Mouse (Mus musculus): ENCODE results near the gene Atxn7l3. TPM values are rescaled to one million over a fixed set of nuclear protein-coding genes. Genes with fewer than 3 reads are reported as not detected.
"Not testable (repeated sequence)": the region's sequence is repeated elsewhere in the genome, so short reads cannot be mapped to it uniquely, and the experiment has no call there.

Gene Atxn7l3
- total RNA-seq, 2 experiments from 2014 or later: 19.2 to 22.6 TPM

DNA sequence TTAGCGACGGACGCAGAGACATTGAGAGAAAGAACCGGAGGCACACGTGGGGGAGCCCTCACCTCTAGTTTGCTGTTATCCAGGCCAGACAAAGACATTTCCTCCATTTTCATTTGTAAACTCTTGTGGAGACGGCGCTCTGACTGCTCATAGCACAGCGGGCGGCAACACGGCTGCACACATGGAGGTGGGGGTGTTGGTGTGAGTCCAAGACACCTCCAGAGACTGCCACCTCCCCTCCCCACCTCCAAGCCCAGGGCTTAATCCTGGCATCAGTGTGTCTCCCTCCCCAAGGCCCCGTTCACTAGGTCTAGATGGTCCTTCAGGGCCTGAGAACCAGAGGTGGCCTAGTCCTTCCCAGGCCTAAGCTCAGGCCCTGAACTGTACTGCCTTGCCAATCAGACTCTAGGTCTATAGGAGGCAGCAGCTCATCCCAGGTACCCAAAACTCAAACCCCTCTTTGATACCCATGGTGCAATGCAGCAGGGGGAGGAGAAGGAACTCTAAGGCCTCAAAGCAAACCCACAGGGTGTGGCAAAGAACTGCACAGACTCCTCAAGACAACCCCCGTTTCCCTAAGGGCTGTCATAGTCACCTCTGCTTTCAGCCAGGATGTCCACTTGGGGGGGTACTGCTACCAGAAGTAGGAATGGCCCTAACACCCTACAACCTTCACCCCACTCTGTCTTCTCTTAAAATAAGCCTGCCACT is 1.4 kb downstream of the Atxn7l3 start:
- DNase-seq: peak; percentile 43 to 56

- peak in 1 of 2 experiments; percentile 6 for DNase-seq
Measured at GRCm38 (mm10) chr11:102294416-102294815, 2.0 kb downstream of the Atxn7l3 start.

DNA sequence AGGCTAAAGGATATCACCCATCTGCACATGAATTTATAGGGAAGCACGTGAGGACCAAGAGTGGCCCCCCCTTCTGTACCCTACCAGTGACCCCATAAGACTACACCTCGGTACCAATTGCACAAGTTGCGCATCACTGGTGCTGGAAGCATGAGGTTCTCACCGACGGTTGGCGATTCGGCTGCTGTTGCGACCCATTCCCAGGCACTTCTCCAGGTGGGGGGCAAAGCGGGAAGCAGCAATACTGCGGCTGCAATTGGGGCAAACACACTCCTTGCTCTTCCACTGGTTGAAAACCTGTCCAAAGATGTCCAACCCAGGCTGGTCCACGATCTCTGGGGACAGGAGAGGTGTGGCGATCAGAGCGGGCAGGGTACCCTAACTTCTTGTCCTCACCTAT is 2.5 kb downstream of the Atxn7l3 start:
- DNase-seq: peak in 1 of 2 experiments; percentile 2

DNA sequence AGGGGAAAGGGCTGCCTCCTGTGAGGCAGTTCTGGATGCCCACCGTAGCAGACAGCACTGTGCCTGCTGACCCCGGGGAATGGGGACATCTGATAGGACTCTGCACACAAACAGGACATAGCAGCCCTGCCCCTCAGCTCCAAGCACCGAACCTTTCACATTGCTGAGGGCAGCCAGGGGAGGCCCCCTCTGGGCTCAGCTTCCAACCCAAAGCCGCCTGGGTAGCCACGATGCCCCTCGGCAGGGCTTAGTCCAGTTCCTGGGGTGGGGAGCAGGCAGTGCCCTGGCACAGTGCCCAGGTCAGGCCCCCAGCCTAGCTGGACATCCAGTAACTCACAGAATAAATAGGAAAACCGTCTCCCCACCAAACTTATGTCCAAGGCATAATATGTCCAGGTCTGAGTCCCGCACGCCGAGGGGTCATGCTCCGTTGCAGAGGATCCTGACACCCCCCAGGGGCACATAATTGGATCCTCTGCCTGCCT is 5.3 kb downstream of the Atxn7l3 start:
- DNase-seq: peak in 1 of 2 experiments; percentile 2

DNA sequence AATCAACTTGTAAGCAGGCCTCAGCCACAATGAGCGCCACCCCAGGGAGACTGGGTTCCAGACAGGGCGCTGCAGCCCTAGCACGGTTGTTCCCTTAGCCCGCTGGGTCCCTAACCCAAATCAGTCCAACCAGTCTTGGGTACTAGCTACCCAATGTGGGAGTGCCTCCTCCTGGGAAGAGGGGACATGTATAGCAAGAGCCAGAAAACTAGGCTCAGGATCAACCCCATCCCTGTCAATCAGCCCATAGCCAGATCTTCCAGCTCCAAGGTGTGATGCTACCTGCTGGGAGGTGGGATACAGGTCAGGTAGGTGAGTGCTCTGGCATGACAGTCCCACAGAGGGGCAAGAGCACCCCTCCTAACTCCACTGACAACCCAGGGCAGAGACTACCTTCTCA is 6.3 kb downstream of the Atxn7l3 start:
- DNase-seq: no peak

DNA sequence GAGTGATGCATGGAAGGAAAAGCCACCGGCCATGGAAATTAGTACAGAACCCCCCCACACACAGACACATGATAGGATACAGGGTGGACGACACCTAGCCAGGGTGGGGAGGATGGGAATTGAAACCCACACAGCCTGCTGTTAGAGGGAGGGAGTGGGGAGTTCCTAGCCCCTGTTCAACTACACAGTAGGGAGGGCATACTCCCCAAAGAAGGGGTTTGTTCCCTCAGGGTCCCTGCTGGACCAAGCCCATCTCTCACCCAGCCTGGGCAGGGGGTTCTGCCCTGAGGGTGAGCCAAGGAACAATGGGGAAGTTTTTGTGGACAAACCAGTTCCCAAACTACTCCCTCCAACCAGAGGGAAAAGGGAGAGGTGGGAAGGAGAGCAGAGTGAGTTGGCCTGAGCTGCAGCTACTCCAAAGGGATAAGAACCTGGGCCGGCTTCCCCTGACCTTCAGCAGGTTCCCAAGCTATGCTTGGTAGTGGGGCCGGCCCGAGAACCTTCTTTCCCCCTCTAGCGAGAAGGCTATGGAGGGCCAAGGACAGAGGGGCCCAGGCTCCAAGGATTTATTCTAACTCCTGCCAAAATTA is 6.8 kb downstream of the Atxn7l3 start:
- DNase-seq: no peak

DNA sequence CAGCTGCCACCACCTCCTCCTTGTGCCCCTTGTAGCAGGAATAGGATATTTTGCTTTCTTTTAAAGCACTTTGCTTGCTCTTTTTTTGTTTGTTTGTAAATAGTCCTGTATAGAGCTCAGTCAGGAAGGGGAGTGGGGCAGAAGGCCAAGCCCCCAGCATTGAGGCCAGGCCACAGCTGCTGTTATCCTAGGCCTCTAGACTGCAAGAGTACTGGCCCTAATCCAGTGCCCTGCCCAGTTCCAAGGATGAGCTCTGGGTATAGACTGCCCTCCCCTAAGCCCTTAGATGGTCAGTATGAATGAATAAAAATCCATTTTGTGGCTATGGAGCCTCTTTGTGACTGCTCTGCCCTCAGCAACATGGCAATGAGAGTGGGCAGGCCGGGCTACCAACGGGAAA is 7.5 kb downstream of the Atxn7l3 start:
- no peak for DNase-seq

GRCm38 (mm10) chr11:102288027-102288804 is 8.2 kb downstream of the Atxn7l3 start:
- DNase-seq: no peak

GRCm38 (mm10) chr11:102287485-102287884 is 8.9 kb downstream of the Atxn7l3 start:
- no peak for DNase-seq

- no peak for DNase-seq
Measured at GRCm38 (mm10) chr11:102285095-102285834, 11.2 kb downstream of the Atxn7l3 start.

GRCm38 (mm10) chr11:102284501-102285094 is 11.8 kb downstream of the Atxn7l3 start, which contains the start of gene Tmub2:
Gene Tmub2, plus strand, starts transcription at chr11:102284931.
- DNase-seq: peak; percentile 98

DNA sequence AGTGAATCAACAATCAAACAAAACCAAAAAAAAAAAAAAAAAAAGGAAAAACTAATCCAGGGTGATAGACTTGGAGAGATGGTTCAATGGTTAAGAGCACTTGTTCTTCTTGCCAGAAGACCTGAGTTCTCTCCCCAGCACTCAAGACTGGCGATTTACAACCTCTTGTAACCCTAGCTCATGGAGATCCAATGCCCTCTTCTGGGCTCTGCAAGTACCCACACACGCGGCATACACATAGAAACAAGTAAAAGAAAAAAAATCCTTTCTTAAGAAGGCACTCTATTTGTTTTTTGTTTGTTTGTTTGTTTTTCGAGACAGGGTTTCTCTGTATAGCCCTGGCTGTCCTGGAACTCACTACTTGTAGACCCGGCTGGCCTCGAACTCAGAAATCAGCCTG is 12.5 kb downstream of the Atxn7l3 start:
- DNase-seq: no peak

DNA sequence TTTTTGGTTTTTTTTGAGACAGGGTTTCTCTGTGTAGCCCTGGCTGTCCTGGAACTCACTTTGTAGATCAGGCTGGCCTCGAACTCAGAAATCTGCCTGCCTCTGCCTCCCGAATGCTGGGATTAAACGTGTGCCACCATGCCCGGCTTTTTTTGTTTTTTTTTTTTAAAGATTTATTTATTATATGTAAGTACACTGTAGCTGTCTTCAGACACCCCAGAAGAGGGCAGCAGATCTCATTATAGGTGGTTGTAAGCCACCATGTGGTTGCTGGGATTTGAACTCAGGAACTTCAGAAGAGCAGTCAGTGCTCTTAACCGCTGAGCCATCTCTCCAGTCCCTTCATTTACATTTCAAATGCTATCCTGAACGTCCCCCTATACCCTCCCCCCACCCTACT is 16.2 kb downstream of the Atxn7l3 start:
- not testable (repeated sequence) for DNase-seq

- DNase-seq: no peak
Measured at GRCm38 (mm10) chr11:102279595-102279994, 16.8 kb downstream of the Atxn7l3 start.

GRCm38 (mm10) chr11:102277754-102278153 is 18.7 kb downstream of the Atxn7l3 start:
- no peak for DNase-seq

DNA sequence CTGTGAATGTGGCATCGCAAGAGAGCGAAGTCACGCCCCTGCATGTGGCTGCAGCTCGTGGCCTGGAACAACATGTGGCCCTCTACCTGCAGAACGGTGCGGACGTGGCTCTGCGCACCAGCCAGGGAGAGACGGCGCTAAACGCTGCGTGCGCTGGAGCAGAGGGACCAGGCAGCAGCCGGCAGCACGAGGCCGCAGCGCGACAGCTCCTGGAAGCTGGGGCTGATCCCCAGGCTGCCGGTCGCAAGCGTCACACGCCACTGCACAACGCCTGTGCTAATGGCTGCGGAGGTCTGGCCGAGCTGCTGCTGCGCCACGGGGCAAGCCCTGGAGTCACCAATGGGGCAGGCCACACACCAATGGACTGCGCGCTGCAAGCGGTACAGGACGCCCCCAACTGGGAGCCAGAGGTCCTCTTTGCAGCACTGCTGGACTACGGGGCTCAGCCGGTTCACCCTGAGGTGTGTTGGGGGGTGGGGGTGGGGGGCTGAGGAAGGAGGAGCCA is 20.0 kb downstream of the Atxn7l3 start:
- no peak for DNase-seq

- DNase-seq: no peak
Measured at GRCm38 (mm10) chr11:102268520-102269244, 27.7 kb downstream of the Atxn7l3 start, which contains the start of gene Asb16. Gene Asb16, plus strand, starts transcription at chr11:102268743.

DNA sequence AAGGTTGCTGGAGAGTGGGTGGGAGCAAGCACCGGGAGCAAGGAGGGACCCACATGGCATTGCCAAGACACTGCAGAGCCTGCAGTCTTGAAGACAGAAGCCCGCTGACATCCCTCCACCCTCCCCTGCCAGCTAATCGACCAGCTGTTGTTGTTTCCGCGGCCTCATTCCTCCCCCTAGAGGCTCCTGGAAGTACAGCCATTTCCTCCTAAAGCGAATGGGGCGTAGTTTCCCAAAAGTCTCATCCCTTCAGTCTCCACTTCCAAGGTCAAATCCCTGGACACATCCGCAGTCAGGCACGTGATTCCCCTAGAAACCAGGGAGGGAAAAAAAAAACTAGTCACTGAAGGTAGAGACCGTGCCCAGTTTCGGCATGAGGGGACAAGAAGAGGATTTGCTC is 29.0 kb downstream of the Atxn7l3 start:
- DNase-seq: peak; percentile 81 to 84

- DNase-seq: no peak
Measured at GRCm38 (mm10) chr11:102266631-102267355, 29.6 kb downstream of the Atxn7l3 start.

DNA sequence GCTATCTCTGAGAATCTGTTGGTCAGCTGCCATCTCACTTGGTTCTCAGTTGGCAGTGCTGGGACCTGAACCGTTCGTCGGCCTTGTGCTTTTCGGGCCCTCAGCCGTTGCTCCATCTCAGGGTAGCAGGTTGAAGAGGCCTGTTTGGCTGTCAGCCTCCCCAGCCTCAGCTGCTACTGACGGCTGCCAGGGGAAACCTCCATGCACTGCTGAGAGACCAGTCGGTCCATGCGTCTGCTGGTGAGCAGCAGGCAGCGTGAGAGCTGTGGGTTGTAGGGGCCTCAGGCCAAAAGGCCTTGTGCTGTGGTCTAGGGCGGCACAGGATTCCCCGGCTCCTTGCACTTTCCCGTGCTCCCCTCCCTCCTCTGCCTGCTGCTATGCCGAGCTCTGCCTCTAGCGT is 30.6 kb downstream of the Atxn7l3 start:
- no peak for DNase-seq

All from heart, adult 18-20 months (tissue).